Mouse (Mus musculus) embryonic facial prominence, embryonic 12.5 days (tissue): ENCODE data around the gene Vmn2r113. TPM values are rescaled to one million over a fixed set of nuclear protein-coding genes. Genes with fewer than 3 reads are reported as not detected.
"Not testable (repeated sequence)": the region's sequence is repeated elsewhere in the genome, so short reads cannot be mapped to it uniquely, and the experiment has no call there.

Experiments
- ATAC-seq: fragments of 200-750 bp; cut with Nextera tagmentation; 2 replicates; pipeline ENCODE4 v1.8.0; 2017; ENCODE audit not compliant: insufficient number of reproducible peaks, insufficient read depth, low FRiP score, low TSS enrichment
- H3K27ac ChIP-seq: fragments of 300-500 bp; sonication (generic); 2 replicates; pipeline ENCODE4 v1.5.1; 2016; ENCODE audit warnings: mild to moderate bottlenecking
- H3K27me3 ChIP-seq: fragments of 300-500 bp; sonication (generic); 2 replicates; pipeline ENCODE4 v1.6.1; 2016; ENCODE audit warnings: mild to moderate bottlenecking, moderate library complexity
- H3K36me3 ChIP-seq: fragments of 300-500 bp; sonication (generic); 2 replicates; pipeline ENCODE4 v1.6.1; 2016; ENCODE audit warnings: mild to moderate bottlenecking
- H3K4me1 ChIP-seq: fragments of 300-500 bp; sonication (generic); 2 replicates; pipeline ENCODE4 v1.6.1; 2016
- H3K4me2 ChIP-seq: fragments of 300-500 bp; sonication (generic); replicated peaks from 2 replicates; pipeline ENCODE4 v1.6.1; 2016; ENCODE audit warnings: mild to moderate bottlenecking, moderate library complexity
- H3K4me3 ChIP-seq: fragments of 300-500 bp; sonication (generic); 2 replicates; pipeline ENCODE4 v1.5.1; 2016; ENCODE audit warnings: mild to moderate bottlenecking
- H3K9ac ChIP-seq: fragments of 300-500 bp; sonication (generic); 2 replicates; pipeline ENCODE4 v1.6.1; 2016; ENCODE audit warnings: mild to moderate bottlenecking, moderate library complexity
- H3K9me3 ChIP-seq: fragments of 300-500 bp; sonication (generic); 2 replicates; pipeline ENCODE4 v1.6.1; 2016; ENCODE audit warnings: mild to moderate bottlenecking, moderate library complexity
- WGBS: fragments of 180-500 bp; shearing (Covaris S2); methylation state at CpG from one replicate; pipeline ENCODE4 v1.1.7; 2016; 5-methylcytosine and 5-hydroxymethylcytosine counted together
- polyA plus RNA-seq: library from polyadenylated mRNA; unstranded; fragments of >200 nt; fragmentation: Nextera tagmentation; extraction: Ambion mirVana; gene quantifications from 2 replicates; pipeline ENCODE4 v1.2.1, GENCODE M21; 2016

Gene Vmn2r113
- not detected in 2 replicates for polyA plus RNA-seq

GRCm38 (mm10) chr17:22942684-22943083 is at the start of gene Vmn2r113:
TSS of gene Vmn2r113 (plus strand) at chr17:22942984.
- not testable (repeated sequence) for H3K9me3 ChIP-seq, H3K4me3 ChIP-seq, H3K9ac ChIP-seq, H3K4me1 ChIP-seq, H3K27me3 ChIP-seq, H3K4me2 ChIP-seq, H3K27ac ChIP-seq, ATAC-seq, H3K36me3 ChIP-seq
- WGBS, result no CpG with 5 or more reads among the region's 4 CpGs

Other genes with a start within 250 kb of the Vmn2r113 start
- gene Zfp945, start 75.8 kb upstream of the Vmn2r113 start, polyA plus RNA-seq, result 27.6 and 29.2 TPM in 2 replicates
- not detected in 2 replicates for gene Vmn2r-ps130, start 118.2 kb downstream of the Vmn2r113 start, polyA plus RNA-seq